Mouse (Mus musculus): ENCODE results near the gene Lrrc8b.

DNA sequence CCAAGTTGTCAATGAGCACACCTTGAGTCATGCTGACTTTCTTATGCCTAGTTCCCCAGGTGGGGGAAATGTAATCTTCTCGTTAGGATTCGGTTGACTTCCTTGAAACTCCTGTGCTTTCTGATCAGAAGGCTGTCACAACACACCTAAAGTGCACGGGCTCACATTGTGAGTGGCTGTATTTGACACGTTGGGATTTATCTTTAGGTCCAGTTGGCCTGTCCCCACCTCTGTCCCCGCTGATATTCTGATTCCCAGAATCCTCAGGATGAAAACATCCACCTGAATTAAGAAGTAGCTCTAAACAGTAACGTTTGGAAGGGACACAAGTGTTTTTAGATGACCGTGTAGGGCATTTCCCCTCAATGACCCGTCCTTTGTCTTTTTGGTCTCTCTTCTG is 1.6 kb downstream of the Lrrc8b start:
- TF ChIP-seq POLR2A (IDR thresholded peaks at IDR 0.05; ENCODE audit: low read depth, low read length) = no peak
- TF ChIP-seq CTCF (conservative IDR thresholded peaks at IDR 0.05; ENCODE audit: insufficient read depth, insufficient read length, low read depth, low read length) = no peak

Data from kidney, adult 2 months (tissue).